Mouse (Mus musculus) cerebral cortex, adult 2 months (tissue): ENCODE measurements around the gene Gcm1.

Experiments used
- WGBS: fragments of 180-500 bp; shearing (Covaris S2); methylation state at CpG from one replicate; pipeline ENCODE4 v1.1.7; 2018; 5-methylcytosine and 5-hydroxymethylcytosine counted together

Gene Gcm1

DNA sequence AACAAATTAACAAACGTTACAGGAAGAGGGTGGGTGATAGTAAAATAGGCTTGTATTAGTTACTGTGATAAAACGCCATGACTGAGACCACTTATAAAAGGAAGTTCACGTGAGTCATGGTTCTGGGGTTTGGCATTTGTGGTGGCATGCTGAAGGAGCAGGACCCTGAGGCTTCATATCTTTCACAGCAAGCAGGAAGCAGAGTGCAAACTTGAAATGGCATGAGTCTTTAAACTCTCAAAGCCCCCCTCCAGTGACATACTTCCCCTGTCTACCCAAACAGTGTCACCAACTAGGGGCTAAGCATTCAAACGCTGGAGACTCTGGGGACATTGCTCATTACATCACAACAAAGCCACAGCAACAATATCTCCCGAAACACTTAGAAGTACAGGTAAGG is 49.2 kb downstream of the Gcm1 start:
- 75% methylated on average over 5 of the region's 5 CpGs for WGBS

DNA sequence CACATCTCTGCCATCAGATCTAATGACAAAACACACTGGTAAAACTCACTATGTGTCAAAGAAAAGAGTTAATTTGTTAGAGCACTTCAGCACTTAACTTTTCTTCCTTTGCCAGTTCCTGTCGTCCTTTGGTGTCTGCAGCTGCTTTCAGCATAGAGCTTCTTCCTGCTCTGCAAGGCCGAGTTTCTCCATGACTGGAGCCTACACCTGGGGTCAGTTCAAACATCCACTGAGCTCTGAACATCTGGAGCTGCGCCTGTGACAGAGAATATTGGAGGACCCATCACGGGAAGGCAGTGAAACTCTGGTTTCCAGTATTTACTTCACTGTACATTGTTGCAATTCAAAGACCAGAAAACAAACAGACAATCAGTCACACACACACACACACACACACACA is 49.7 kb downstream of the Gcm1 start:
- WGBS, result 60% methylated on average over 4 of the region's 4 CpGs

DNA sequence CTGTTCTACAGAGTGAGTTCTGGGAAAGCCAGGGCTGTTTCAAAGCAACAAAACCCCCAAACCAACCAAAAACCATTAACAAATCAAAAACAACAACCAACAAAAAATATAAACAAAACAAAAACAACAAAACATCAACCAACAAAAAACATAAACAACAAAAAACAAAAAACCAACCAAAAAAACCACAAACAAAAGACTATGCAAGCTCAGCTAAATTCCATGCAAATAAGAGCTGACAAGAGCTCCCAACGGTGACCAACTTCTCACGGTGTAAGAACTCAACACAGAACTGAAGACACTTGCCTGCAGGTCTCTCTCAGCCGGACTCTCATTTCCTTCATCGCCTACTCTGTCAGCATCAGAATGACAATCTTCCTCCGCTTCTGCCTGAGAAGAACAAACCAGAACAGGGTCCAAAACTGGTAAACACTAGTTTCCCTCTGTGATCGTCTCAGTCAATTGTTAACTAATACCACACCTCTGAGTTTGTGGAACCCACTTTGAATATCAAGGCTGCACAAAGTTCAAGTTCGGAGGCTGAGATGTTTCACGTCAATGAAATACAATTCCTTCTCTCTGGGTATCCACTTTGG is 52.3 kb downstream of the Gcm1 start:
- 82% methylated on average over 8 of the region's 8 CpGs for WGBS

DNA sequence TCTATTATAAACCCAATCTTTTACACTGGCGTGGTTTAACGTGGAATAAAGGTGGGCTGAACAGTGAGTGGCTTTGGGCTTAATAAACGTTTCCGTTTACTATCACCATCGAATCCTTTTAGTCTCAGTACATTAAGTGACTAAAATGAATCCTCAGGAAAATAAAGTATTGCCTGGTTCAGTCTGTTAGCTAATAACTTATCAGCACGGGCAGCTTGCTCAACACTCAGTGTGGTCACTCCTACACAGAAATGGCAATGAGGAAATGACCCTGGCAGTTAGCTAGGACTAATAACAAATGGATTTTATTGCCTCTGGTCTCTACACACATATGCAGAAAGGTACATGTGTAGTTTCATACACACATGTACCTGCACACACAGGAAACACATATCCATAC is 53.2 kb downstream of the Gcm1 start:
- WGBS, result 92% methylated on average over 6 of the region's 6 CpGs

DNA sequence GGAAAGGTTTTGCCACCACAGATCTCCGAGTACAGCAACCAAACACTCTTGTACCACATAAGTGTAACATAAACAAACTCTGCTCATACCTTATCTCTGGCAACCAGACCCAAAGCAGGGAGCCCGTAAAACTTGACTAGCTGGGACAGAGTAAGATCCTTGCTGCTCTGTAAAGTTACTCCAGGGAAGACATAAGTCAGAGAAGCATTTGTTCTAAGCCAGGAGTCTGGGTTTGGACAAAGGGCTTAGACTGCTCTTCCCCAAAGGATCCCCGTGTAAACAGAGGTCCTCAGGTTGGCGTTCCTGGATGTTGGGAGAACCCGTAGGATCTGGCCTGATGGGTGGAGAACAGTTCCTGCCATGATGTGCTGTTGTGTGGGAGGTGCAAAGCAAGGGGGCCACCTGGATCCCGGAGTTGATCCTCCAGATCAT is 53.8 kb downstream of the Gcm1 start:
- WGBS, result 75% methylated on average over 6 of the region's 6 CpGs

DNA sequence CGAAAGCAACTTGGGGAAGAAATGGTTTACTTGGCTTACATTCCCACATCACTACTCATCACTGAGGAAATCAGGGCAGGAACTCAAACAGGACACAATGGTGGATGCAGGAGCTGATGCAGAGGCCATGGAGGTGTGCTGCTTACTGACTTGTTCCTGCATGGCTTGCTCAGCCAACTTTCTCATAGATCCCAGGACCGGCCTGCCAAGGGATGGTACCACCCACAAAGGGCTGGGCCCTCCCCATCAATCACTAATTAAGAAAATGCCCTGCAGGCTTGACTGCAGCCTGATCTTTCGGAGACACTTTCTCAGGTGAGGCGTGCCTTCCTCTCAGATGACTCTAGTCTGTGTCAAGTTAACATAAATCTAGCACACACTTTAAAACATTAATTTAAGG is 55.1 kb downstream of the Gcm1 start:
- 83% methylated on average over 4 of the region's 4 CpGs for WGBS

DNA sequence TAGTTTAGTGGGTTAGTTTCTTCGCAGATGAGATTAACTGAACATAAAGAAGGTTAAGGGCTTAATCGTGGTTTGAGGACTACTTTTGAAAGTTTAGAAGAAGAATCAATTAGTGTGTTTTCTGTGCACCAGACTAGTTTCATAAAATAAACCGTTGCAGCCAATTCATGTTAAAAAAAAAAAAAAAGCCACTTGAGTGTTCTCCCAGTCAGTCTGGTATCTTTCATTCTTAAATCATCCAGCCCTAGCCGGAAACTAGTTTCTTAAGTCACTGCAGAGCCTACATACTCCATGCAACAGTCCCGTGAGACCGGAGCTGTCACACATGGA is 55.8 kb downstream of the Gcm1 start:
- WGBS, result 14% methylated on average over 6 of the region's 6 CpGs

DNA sequence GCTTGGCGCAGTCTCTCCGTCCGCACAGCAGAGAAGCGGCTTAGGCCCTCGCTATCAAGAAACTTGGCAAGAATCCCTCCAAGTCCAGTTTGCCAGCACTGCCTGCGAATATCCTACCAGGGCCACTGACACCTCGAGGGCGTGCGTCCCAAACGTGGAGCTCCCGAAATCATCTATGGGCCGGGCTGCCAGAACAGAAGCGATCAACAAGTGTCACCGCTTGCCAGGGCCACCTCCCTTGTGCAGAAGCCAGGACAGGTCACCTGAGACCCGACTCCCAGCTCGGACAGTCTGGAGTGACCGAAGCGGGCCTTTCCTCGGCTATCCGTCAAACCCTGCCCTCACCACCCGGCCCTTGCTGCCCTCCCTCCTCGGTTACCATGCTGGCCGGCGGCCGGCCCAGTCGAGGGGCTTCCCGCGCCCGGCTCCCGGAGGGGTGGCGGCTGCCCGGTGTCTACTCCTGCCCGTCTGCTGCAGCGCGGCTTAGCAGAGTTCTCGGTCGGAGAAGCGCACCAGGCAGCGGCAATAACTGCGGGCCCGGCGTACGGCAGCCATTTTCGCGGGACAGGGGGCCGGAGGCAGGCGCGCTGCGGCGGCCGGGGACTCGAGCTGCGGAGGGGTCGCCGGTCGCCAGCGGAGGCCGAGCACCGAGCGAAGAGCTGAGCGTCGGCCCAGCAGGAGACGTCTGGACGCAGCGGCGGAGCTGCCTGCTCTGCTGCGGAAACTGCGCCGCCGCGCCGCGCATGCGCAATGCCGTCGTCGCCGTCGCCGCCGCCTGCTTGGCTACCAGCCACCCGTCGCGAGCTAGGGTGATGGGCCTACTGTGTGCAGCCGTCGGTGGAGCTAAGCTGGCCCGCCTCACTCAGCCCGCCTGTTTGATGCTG is 56.4 kb downstream of the Gcm1 start:
- under 1% methylated on average over 88 of the region's 88 CpGs for WGBS

DNA sequence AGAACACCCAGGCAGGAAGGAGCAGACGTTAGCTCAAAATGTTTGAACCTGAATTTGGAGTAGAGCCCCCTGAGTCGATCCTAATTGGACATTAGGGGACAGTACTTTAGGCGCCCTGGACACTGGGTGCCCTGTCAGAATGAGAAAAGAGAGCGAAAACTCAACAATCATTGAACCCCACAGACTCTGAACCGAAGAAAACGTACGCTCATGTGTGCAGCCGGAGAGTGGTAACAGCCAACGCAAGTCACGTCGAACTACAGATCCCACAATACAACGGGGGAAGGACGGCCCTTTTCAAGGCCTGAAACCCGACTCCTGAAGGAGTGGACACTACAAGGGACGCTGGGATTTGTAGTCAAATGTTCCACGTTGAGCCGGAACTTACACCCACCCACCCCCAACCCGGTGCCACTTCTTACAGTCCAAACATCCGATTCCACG is 57.1 kb downstream of the Gcm1 start, which contains the start of the genes Fbxo9 and Ick:
Gene Fbxo9 (minus strand): TSS at position 270 of the 444 bp plus-strand sequence.
Gene Ick (plus strand): TSS at position 397 of the 444 bp plus-strand sequence.
- under 1% methylated on average over 20 of the region's 20 CpGs for WGBS

DNA sequence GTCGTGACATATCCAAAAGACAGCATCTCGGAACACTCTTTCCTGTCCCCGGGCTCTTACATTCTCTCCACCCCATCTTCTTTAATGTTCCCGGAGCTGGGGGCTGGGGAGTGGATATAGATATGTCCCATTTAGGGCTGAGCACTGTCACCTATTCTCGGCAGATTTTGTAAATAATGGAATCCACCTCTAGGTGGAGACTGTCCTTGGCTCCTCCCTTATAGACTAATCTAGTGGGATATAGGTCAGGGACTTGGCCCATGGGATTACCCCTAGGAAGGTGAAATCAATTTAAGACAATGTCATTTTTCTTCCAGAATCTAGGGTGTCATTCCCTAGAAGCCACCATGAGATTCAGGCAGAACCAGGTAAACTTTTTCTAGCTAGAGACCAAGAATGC is 57.9 kb downstream of the Gcm1 start:
- 47% methylated on average over 5 of the region's 5 CpGs for WGBS

DNA sequence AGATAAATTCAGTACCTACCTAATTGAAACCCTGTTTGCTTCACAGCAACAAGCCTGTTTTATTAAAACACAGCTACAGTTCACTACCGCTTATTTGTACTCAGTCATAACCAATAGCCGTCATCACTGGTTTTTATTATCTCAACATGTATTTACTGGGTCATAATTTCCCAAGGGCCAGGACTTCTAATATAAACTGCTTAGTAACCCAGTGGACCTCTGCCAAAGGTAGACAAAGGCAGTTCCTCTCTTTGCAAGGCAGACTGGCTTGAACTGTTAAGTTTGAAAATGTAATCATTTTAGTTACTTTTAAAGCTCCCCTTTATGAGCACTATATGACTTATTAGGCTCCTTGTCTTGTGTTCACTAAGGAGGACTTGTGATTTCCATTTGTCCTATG is 59.7 kb downstream of the Gcm1 start:
- 85% methylated on average over 2 of the region's 2 CpGs for WGBS

DNA sequence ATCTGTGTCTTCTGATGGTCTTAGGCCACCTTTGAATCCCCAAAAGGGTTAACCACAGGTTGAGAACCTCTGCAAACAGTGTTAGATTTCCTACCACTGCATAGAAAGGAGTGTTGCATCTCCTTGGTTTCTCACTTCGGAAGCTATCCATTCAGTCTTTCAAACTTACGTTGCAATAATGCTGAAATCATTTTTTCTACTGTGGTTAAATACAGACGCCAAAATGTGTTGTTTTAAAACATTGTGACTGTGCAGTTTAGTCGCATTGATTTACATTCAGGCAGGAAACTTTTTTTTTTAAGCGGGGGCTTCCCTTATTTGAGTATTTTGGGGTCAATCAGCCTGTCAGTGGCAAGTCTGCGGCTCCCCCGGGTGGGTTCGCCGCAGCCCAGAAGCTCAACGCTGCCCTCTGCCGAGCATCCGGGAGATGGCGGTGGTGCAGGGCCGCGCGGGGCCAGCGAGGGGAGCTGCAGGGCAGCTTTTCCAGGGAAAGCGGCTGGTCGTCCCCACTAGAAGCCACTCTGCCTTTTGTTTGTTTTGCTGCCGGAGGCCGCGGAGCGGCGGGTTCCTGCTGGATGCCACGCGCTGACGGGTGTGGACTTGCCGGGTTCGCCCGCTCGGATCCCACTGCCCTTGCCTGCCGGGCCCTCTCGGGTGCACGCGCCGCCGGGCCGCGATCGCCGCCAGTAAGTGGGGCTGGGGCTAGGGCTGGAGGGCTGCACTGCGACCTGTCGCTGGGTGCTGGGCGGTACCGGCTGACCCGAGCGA is 61.2 kb downstream of the Gcm1 start:
- WGBS, result under 1% methylated on average over 47 of the region's 47 CpGs

DNA sequence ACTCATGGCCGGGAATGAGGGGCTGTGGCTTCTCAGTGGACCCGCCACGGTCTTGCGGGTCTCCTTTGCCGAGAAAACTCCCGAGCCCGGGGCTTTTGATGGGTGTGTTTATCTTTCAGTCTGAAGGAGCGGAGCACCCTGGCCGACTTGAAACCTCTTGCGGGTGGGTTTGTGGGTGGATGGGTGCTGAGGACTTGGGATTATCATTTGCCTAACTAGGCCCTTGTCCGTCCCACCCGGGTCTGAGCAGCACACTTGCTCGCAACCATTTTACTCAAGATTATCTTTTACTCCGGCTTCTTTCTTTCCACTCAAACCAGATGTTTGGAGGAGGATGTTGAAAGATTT is 61.8 kb downstream of the Gcm1 start:
- 1% methylated on average over 14 of the region's 14 CpGs for WGBS
